Mouse (Mus musculus) spleen, adult 2 months (tissue): ENCODE data around the gene Snx19. TPM values are rescaled to one million over a fixed set of nuclear protein-coding genes. Genes with fewer than 3 reads are reported as not detected.

Experiments used
- DNase-seq, 2 experiments: peaks; one replicate each; pipeline versions ENCODE4 v3.0.0 to v3.0.0-alpha.2; 2012 to 2021; ENCODE audit warnings: low spot score in 2 of 2, low read depth in 1 of 2
- H3K27ac ChIP-seq: fragments of 200-500 bp; 2 replicates; pipeline ENCODE4 v1.5.1; 2012; ENCODE audit warnings: low read length, inconsistent platforms; ENCODE audit not compliant: insufficient read depth
- H3K27me3 ChIP-seq: fragments of 200-500 bp; 2 replicates; pipeline ENCODE4 v1.6.1; 2012; ENCODE audit warnings: mild to moderate bottlenecking, moderate library complexity, low read length, inconsistent platforms; ENCODE audit not compliant: control insufficient read depth, insufficient read depth
- H3K36me3 ChIP-seq: fragments of 200-500 bp; 2 replicates; pipeline ENCODE4 v1.6.1; 2012; ENCODE audit warnings: mild to moderate bottlenecking, low read length, inconsistent platforms; ENCODE audit not compliant: control insufficient read depth, insufficient read depth
- H3K4me1 ChIP-seq: fragments of 200-500 bp; 2 replicates; pipeline ENCODE4 v1.6.1; 2011; ENCODE audit warnings: inconsistent platforms; ENCODE audit not compliant: control insufficient read depth, insufficient read depth, insufficient read length
- H3K4me3 ChIP-seq: fragments of 200-500 bp; 2 replicates; pipeline ENCODE4 v1.5.1; 2011; ENCODE audit warnings: mild to moderate bottlenecking, inconsistent platforms; ENCODE audit not compliant: insufficient read depth, insufficient read length; ENCODE audit errors: extremely low read depth
- CTCF ChIP-seq: fragments of 200-500 bp; IDR thresholded peaks from 2 replicates; pipeline ENCODE4 v1.5.1; 2011; ENCODE audit warnings: mild to moderate bottlenecking, inconsistent platforms; ENCODE audit not compliant: insufficient read depth, insufficient read length, insufficient replicate concordance; ENCODE audit errors: extremely low read depth
- POLR2A ChIP-seq: fragments of 200-500 bp; IDR thresholded peaks from 2 replicates; pipeline ENCODE4 v1.6.1; 2011; ENCODE audit warnings: low read depth, low read length, inconsistent platforms
- WGBS: fragments of 180-500 bp; shearing (Covaris S2); methylation state at CpG from one replicate; pipeline ENCODE4 v1.1.7; 2018; 5-methylcytosine and 5-hydroxymethylcytosine counted together
- polyA plus RNA-seq: library from polyadenylated mRNA; depleted of rRNA; stranded (reverse); fragments of >200 nt; gene quantifications from 2 replicates; pipeline ENCODE4 v1.2.3, GENCODE M21; 2012

Gene Snx19
- polyA plus RNA-seq, 1 experiment, result 7.0 TPM

DNA sequence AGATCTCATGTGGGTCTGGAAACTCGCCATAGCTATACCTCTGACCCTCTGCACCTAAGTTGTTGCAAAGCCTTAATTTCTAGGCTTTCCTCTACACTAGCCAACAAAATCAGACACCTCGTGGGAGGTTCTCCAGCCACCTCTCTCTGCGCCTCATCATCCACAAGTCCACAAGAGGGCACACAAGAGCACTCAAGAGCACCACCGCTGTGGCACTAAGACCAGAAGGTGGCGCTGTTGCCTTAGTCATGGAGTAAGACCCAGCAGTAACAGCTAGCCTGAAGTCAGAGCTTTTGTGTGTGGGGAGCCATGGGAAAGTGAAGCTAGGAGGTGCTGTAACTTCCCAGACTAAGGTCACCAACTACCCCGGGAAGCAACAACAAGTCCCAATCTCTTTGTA lies 53.6 kb downstream of the Snx19 start:
- no peak overlapping the region for H3K27ac ChIP-seq
- WGBS, result 3% methylated on average over 6 of the region's 6 CpGs
- peak; percentile 100 for TF ChIP-seq CTCF
- no peak for TF ChIP-seq POLR2A
- DNase-seq, result peak; percentile 67 to 77
- no peak overlapping the region for H3K4me3 ChIP-seq
- H3K4me1 ChIP-seq, result no peaks in the 10 kb centered on the region
- no peaks in the 10 kb centered on the region for H3K36me3 ChIP-seq
- no peaks in the 10 kb centered on the region for H3K27me3 ChIP-seq

DNA sequence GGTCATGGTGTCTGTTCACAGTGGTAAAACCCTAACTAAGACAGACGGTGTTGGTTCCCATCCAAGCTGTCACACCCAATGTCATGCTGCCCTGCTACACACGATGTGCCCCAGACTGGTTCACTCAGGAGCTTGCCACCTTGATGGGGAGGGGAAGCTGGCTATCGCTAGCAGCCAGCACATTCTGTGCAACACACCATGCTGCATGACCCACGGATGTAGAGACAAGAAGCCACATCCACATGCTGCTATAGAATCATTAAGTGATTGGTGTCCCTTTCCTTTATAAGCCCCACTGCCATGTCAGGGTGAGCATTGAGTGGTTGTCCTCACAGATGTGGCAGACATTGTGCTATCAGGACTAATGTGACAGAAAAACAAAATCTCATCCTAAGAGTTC lies 55.2 kb downstream of the Snx19 start:
- DNase-seq, result no peak
- no peaks in the 10 kb centered on the region for H3K27me3 ChIP-seq
- no peaks in the 10 kb centered on the region for H3K36me3 ChIP-seq
- 78% methylated on average over 4 of the region's 4 CpGs for WGBS
- H3K4me3 ChIP-seq, result no peak overlapping the region
- no peaks in the 10 kb centered on the region for H3K4me1 ChIP-seq
- H3K27ac ChIP-seq, result no peak overlapping the region
- TF ChIP-seq CTCF (no peak), POLR2A (no peak)

DNA sequence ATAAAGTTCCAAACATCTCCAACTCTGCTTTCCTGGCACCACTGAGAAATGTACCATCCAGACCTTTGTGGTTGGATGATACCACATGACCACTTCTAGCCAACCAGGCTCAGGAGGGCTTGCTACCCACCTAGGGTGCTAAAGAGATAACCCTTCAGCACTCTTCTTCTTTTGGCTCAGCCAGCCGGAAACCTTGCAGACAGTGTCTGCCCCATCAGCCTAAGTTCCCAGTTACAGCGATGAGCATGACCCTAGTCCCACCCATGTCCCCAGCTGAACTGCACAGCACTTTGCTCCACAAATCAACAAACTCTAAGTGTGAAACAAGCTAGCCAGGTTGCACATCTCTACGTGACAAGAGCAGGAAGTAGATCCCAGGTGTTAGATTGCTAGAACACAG lies 57.3 kb downstream of the Snx19 start:
- Histone ChIP-seq H3K27ac (no peak overlapping the region), H3K27me3 (no peaks in the 10 kb centered on the region), H3K4me1 (no peaks in the 10 kb centered on the region), H3K4me3 (no peak overlapping the region), H3K36me3 (no peaks in the 10 kb centered on the region)
- TF ChIP-seq CTCF, result no peak
- TF ChIP-seq POLR2A, result no peak
- 85% methylated on average over 3 of the region's 3 CpGs for WGBS
- DNase-seq, result no peak

DNA sequence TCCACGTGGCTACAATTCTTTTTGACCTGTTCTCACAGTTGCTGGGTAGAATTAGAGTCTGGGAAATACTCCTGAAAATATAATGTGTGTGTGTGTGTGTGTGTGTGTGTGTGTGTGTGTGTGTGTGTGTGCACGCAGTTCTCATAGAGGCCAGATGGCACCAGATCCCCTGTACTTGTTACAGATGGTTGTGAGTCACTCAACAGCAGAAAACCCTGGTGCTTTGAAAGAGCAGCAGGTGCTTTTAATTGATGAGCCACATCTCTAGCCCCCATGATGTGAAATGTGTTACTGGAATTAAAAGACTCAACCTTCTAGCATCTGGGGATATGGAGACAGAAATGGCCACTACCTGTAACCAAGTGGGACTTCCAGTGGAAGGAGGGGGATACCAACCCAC lies 58.3 kb downstream of the Snx19 start:
- Histone ChIP-seq H3K27ac (no peak overlapping the region), H3K27me3 (no peaks in the 10 kb centered on the region), H3K4me1 (no peaks in the 10 kb centered on the region), H3K4me3 (no peak overlapping the region), H3K36me3 (no peaks in the 10 kb centered on the region)
- DNase-seq, result no peak
- TF ChIP-seq POLR2A, result no peak
- TF ChIP-seq CTCF, result no peak
- 68% methylated on average over 2 of the region's 2 CpGs for WGBS

DNA sequence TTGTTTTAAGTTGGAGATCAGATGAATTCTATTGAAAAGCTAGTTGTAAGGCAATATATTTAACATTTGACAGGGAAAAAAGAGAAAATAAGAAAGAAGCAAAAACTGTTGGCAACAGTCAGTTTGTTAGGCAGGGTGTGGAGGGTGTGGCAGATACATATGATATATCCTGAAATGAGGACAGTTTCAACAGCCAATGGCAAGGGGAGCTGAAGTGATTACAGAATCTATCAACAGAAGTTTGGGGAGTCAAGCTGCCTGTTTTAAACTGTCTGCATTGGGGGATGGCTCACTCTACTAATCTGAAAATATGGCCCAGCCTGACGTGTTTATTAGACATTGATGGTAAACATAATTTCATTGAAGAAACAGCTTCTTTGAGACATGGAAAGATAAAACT lies 61.5 kb downstream of the Snx19 start:
- WGBS, result 82% methylated on average over 1 of the region's 1 CpGs
- TF ChIP-seq CTCF (no peak), POLR2A (no peak)
- Histone ChIP-seq H3K4me3 (no peak overlapping the region), H3K27me3 (no peaks in the 10 kb centered on the region), H3K27ac (no peak overlapping the region), H3K36me3 (no peaks in the 10 kb centered on the region), H3K4me1 (no peaks in the 10 kb centered on the region)
- DNase-seq, result no peak

DNA sequence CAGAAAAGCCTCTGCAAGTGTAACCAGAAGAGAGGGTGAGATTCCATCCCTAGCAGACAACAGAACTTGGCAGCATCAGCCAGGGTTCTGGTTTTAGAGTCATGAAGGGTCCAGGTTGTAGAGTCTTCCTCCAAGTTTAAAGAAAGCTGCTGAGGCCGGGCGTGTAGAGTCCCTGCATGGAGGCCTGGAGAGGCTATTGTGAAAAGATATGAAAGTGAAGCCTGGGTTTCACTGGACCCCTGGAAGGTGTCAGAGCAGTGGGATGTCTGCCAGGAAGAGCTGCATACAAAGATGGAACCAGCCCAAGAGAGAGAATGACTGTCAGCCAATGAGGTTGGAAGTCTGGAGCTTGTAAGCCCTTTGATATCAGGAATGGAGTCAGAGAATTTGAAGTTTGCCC lies 67.5 kb downstream of the Snx19 start:
- 91% methylated on average over 2 of the region's 2 CpGs for WGBS
- no peak overlapping the region for H3K4me3 ChIP-seq

DNA sequence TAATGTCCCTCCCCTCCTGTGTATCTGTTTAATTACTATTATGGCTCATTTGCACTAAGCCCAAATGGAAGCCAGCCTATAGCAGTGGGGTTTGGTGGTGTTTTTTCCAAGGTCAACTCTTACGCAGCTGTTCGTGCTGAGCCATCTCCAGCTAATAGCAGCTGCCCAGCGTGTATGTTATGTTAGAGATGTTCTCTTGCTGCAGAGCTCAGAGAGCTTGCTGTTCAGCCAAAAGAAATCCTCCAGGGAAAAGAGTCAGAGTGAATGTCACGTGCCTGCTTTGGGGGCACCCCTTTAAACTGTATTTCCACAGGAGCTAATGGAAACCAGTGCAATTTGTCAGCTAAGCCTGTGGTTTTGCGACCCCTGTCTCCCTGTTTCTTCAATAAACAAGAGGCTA lies 82.1 kb downstream of the Snx19 start:
- Histone ChIP-seq H3K36me3 (no peaks in the 10 kb centered on the region), H3K27ac (no peak overlapping the region), H3K27me3 (no peaks in the 10 kb centered on the region), H3K4me3 (no peak overlapping the region), H3K4me1 (no peaks in the 10 kb centered on the region)
- TF ChIP-seq CTCF (no peak), POLR2A (no peak)
- no peak for DNase-seq
- WGBS, result 78% methylated on average over 5 of the region's 5 CpGs

More for the DNA sequence above, 67.5 kb downstream of the Snx19 start:
- Histone ChIP-seq H3K27ac (no peak overlapping the region), H3K36me3 (no peaks in the 10 kb centered on the region), H3K4me1 (no peaks in the 10 kb centered on the region), H3K27me3 (no peaks in the 10 kb centered on the region)
- TF ChIP-seq CTCF, result no peak
- TF ChIP-seq POLR2A, result no peak
- no peak for DNase-seq
